Mouse (Mus musculus) 3T3-L1 (cell line): ENCODE measurements around the gene Cnbd2.
"Not testable (repeated sequence)": the region's sequence is repeated elsewhere in the genome, so short reads cannot be mapped to it uniquely, and the experiment has no call there.

Experiments used
- DNase-seq: peaks from one replicate; pipeline ENCODE4 v3.0.0-alpha.2; 2015; ENCODE audit warnings: low read depth, low spot score

The Cnbd2 gene

GRCm38 (mm10) chr2:156392461-156393154 lies 80.5 kb downstream of the Cnbd2 start:
- peak; percentile 83 for DNase-seq

DNA sequence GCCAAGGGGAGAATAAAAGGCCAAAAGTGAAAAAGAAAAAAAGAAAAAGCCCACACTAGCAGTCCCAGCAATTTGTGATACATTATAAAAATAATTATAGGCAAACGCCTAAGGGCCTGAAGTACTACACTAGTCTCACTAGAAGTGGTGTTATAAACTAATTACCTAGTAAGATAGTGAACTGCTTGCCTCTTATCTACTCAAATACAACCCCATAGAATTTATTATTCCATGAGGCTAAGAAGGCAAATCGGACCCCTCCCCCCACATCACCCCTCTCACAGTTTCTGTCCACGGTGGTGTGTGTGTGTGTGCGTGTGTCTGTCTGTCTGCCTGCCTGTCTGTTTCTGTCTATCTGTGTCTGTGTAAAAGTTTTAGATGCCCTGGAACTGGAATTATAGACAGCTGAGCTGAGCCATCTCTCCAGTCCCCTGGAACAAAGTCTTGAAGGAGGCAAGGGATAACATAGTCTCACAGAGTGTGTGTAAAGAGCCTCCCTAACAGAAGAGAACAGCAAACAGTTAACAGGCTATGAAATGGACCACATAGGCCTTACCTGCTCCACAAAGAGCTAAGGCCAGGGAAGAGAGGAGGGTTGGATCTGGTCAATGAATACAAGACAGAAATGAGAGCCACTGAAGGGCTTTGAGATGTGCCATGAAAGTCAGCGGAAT lies 81.2 kb downstream of the Cnbd2 start:
- DNase-seq: peak; percentile 50

DNA sequence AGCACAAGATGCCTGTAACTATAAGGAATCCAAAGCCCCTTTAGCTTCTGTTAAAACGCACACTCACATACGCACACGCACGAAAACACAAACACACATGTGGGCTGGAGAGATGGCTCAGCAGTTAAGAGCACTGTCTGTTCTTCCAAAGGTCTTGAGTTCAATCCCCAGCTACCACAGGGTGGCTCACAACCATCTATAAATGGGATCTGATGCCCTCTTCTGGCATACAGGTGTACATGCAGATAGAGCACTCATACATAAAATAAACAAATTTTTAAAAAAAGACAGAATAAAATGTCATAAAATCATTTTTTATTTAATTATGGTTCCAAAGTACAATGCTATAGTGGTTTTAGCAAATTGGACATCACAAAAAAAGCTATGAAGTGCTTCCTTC lies 82.2 kb downstream of the Cnbd2 start:
- DNase-seq: peak; percentile 64

DNA sequence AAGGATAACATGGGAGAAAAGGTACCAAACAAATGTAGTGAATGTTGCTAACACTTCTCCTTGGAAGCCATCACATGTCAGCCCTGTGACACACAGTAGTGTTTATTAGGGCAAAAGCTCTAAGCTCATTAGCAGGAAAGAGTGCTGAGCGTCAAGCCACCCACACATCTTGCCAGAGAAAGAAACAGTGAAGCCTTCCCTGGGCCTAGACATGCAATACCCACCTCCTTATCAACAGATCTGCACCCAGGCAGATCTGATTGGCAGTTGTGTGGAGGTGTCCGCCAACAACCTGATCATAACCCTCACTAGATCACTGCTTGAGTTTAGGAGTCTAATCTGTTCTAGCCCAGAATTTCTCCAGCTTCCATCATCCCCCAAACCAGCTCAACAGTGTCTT lies 84.0 kb downstream of the Cnbd2 start:
- DNase-seq: no peak

- no peak for DNase-seq
Observed at GRCm38 (mm10) chr2:156397988-156398387, 85.9 kb downstream of the Cnbd2 start.

- DNase-seq: no peak
Observed at GRCm38 (mm10) chr2:156399485-156399884, 87.4 kb downstream of the Cnbd2 start.

GRCm38 (mm10) chr2:156401331-156401730 lies 89.2 kb downstream of the Cnbd2 start:
- no peak for DNase-seq

GRCm38 (mm10) chr2:156402036-156402435 lies 89.9 kb downstream of the Cnbd2 start:
- DNase-seq: peak; percentile 78

DNA sequence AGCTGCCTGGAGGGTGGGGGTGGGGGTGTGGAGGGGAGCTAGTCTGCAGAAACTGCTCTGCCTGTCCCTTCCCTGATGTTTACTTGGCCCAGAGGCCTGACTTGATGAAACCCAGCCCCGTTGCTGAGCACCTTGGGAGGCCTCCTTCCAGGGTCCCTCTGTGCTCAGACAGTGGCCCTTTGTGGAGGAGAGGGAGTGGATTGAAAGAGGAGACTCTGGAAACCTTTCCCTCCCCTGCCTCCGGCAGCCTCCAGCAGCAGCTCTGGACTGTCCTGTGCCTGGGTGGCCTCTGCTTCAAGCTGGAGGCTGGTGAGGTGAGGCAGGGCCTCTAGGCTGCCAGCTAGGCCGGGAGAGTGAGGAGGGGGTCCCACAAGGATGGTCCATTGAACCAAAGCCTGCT lies 94.9 kb downstream of the Cnbd2 start:
- no peak for DNase-seq

- DNase-seq: no peak
Observed at GRCm38 (mm10) chr2:156408168-156408567, 96.1 kb downstream of the Cnbd2 start.

DNA sequence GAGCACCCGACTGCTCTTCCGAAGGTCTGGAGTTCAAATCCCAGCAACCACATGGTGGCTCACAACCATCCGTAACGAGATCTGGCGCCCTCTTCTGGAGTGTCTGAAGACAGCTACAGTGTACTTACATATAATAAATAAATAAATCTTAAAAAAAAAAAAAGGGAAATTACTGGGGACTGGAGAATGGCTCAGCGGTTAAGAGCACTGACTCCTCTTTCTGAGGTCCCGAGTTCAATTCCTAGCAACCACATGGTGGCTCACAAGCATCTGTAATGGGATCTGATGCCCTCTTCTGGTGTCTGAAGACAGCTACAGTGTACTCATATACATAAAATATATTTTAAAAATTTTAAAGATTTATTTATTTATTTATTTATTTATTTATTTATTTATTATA lies 99.2 kb downstream of the Cnbd2 start:
- DNase-seq: not testable (repeated sequence)

GRCm38 (mm10) chr2:156414996-156415395 lies 102.9 kb downstream of the Cnbd2 start:
- DNase-seq: no peak

GRCm38 (mm10) chr2:156415674-156416073 lies 103.6 kb downstream of the Cnbd2 start:
- DNase-seq: peak; percentile 63

DNA sequence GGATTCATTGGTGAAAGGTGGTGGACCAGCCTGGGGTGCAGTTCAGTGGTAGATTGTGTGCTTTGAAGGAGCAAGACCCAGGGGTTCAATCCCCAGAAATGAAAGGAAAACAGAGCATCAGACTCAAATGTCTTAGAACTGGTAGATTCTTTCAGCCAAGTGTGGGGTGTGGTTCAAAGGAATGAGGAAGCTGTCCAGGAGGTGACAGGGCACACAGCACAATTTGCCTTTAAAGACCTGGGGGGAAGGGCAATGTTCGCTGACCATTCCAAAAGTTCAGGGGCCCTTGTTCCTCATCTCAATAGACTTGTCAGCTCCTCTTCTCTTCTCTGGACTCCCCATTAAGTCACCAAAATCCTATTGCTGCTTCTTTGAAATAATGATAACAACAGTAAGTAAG lies 105.1 kb downstream of the Cnbd2 start:
- DNase-seq: peak; percentile 59

- DNase-seq: no peak
Observed at GRCm38 (mm10) chr2:156418467-156418866, 106.4 kb downstream of the Cnbd2 start.

DNA sequence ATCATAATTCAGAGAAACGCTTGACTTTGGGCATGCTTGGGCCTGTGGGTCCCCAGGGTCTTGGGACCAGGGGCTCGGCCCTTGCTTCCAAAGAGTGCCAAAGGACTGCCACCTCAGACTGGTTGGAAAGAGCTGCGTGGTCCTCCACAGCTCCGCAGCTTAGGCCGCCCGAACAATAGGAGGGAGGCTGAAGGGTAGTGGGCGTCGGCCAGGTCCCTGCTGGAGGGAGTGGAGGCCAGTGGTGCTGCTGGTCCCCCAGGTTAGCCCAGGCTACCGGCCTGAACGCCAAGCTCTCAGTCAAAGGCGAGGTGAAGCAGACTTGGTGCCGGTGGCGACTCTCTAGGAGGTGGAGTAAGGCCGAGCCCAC lies 108.2 kb downstream of the Cnbd2 start:
- DNase-seq: no peak

DNA sequence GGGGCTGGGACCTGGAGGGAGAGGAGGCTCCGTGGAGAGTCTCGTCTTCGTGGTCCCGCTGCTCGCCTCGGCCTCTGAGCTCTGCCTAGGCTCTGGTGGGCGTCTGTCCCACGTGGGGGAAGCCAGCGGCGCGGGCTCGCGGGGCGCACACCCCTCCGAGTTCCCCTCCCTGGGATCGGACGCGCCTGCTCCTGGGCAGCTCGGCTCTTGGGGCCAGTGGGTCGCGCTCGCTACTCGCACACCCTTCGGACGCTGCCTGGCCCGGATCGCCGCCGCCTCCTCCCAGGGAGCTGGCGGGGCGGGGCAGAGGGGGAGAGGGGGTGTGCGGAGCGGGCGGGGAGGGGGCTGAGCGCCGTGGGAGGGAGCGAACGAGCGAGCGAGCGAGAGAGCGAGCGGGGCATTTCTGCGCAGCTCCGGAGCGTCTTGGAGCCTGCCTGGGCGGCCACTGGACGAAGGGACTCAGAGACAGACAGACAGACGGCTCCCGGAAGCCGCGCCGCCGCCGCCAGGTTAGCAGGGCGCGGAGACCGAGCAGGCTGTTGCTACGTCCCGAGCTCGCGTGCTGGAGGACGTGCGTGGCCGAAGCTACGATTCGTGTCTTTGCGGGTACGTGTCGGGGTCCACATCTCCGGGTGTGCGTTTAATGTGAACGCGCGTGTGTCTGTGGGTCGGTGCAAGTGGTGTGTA lies 108.7 kb downstream of the Cnbd2 start, which contains the start of gene Epb41l1:
TSS of gene Epb41l1 (plus strand) at position 216 of the 687 bp plus-strand sequence.
- DNase-seq: no peak

GRCm38 (mm10) chr2:156421381-156422110 lies 109.4 kb downstream of the Cnbd2 start:
- no peak for DNase-seq

- no peak for DNase-seq
Observed at GRCm38 (mm10) chr2:156422631-156423030, 110.5 kb downstream of the Cnbd2 start.

DNA sequence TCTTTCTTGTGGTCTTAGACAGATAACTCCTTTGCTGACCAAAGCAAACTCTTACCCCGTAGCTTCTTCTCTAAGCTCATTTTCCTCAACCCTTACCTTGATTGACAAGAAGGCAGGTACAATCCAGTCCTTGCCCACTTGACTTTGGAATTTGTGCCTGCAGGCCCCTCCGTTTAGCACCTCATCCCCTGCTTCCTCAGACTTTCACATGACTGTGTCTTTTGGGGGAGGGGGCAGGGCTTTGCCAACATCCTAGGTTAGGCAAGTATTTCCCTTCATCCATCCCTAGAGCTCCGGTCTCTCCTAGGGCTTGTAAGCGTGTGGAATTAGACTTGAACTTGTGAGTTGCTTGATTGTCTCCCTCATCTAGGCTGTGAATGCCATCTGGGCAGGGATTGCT lies 111.6 kb downstream of the Cnbd2 start:
- no peak for DNase-seq
